Comparison of ENCODE assay signal across 8 mouse cellular contexts in the genomic region with DNA sequence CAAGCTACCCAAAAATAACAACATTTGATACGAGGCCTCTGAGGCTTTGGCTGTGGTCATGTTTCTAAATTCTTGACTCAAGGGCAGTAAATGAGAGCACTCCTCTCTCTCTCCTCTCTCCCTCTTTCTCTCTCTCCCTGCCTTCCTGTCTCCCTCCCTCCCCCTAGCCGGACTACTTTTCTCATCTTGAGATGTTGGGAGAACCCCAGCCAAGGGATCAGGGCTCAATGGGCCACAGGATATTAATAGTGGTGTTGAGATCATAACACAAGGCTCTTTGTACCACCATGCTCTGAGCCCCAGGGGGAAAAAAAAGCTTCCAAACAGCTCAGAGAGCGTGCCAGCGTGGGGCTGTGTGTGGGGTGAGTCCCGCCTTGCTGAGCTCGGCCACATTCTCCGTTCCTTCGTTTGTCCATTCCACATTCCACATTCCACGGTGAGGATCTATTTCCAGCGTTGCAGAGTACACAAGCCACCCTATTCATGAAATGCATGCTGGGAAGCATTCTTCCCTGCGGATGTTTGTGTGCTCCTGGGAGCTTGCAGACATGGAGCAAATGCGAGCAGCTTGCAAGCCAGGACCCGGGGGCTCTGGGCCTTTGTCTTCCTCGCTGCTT. TPM values are rescaled to one million over a fixed set of nuclear protein-coding genes. Genes with fewer than 3 reads are reported as not detected.
DNase-seq lines count a peak whose midpoint lies in the region; ATAC-seq and TF ChIP-seq lines count a peak whose summit lies in the region.

No protein-coding gene starts in this region.

- H3K27me3 ChIP-seq in liver, adult 2 months (ENCODE audit: control insufficient read depth, insufficient read depth, low read length) = no peaks in the 10 kb centered on the region
- no peaks in the 10 kb centered on the region; the same call in 1 of the 2 replicates for H3K27me3 ChIP-seq in embryonic facial prominence, embryonic 10.5 days (replicated peaks; ENCODE audit: low read depth, poor library complexity, severe bottlenecking)
- no peaks in the 10 kb centered on the region for H3K27me3 ChIP-seq in heart, adult 2 months (ENCODE audit: control insufficient read depth, insufficient read depth, low read length)
- H3K27me3 ChIP-seq in lung, embryonic 14.5 days (ENCODE audit: insufficient read depth, low read length) = no peaks in the 10 kb centered on the region

- peak; percentile 85 for TF ChIP-seq EP300 in heart, adult 2 months (IDR thresholded peaks at IDR 0.05; ENCODE audit: insufficient read depth, low read depth, low read length)

- no peaks in the 10 kb centered on the region for H3K36me3 ChIP-seq in liver, adult 2 months (ENCODE audit: control insufficient read depth, insufficient read depth, low read length)
- no peaks in the 10 kb centered on the region for H3K36me3 ChIP-seq in embryonic facial prominence, embryonic 10.5 days (replicated peaks)
- no peaks in the 10 kb centered on the region for H3K36me3 ChIP-seq in heart, adult 2 months (ENCODE audit: control insufficient read depth, insufficient read depth, low read length)
- no peaks in the 10 kb centered on the region for H3K36me3 ChIP-seq in lung, embryonic 14.5 days (ENCODE audit: insufficient read depth)

- no peak overlapping the region for H3K9ac ChIP-seq in liver, adult 2 months (ENCODE audit: low read depth, low read length)
- H3K9ac ChIP-seq in heart, adult 2 months (ENCODE audit: low read depth, low read length) = peak overlapping the region; percentile 32
- H3K9ac ChIP-seq in lung, embryonic 14.5 days = peak overlapping the region; percentile 36

- no peaks in the 10 kb centered on the region for H3K79me2 ChIP-seq in liver, adult 2 months (ENCODE audit: control insufficient read depth, insufficient read depth, low read length)
- H3K79me2 ChIP-seq in heart, adult 2 months (replicated peaks; ENCODE audit: control insufficient read depth, insufficient read depth, low read length) = no peaks in the 10 kb centered on the region

- H3K27ac ChIP-seq in liver, adult 2 months (replicated peaks; ENCODE audit: insufficient read depth, low read depth, low read length) = peak overlapping the region; percentile 12; the same call in 1 of the 2 replicates
- peak overlapping the region; percentile 84 for H3K27ac ChIP-seq in embryonic facial prominence, embryonic 10.5 days (replicated peaks)
- H3K27ac ChIP-seq in heart, adult 2 months = peak overlapping the region; percentile 96
- H3K27ac ChIP-seq in lung, embryonic 14.5 days (ENCODE audit: low read depth) = peak overlapping the region; percentile 91

- H3K4me2 ChIP-seq in lung, embryonic 14.5 days = peak overlapping the region; percentile 34

- H3K4me1 ChIP-seq in liver, adult 2 months (ENCODE audit: control insufficient read depth, insufficient read depth, low read length) = no peaks in the 10 kb centered on the region
- peaks cover 52% of the 10 kb centered on the region for H3K4me1 ChIP-seq in embryonic facial prominence, embryonic 10.5 days
- peaks cover 30% of the 10 kb centered on the region for H3K4me1 ChIP-seq in heart, adult 2 months (ENCODE audit: control insufficient read depth, insufficient read depth, low read length)
- H3K4me1 ChIP-seq in lung, embryonic 14.5 days (ENCODE audit: insufficient read depth) = peaks cover 8% of the 10 kb centered on the region

- no peak for TF ChIP-seq POLR2A in liver, adult 2 months (IDR thresholded peaks at IDR 0.05; ENCODE audit: extremely low read depth, insufficient read depth, low read length)
- peak; percentile 83 for TF ChIP-seq POLR2A in heart, adult 2 months (IDR thresholded peaks at IDR 0.05; ENCODE audit: insufficient read depth, low read depth, low read length)

- no peak for TF ChIP-seq CTCF in liver, adult 2 months (IDR thresholded peaks at IDR 0.05; ENCODE audit: low read depth, low read length)
- TF ChIP-seq CTCF in heart, adult 2 months (IDR thresholded peaks at IDR 0.05) = no peak
- no peak for TF ChIP-seq CTCF in lung, embryonic 14.5 days (IDR thresholded peaks at IDR 0.05; ENCODE audit: low read depth)

- DNase-seq in liver, adult 2 months (ENCODE audit: extremely low read depth, low read depth, low spot score) = no peak
- DNase-seq in liver = no peak
- DNase-seq in embryonic facial prominence, embryonic 10.5 days (ENCODE audit: low spot score) = peak; percentile 65
- peak; percentile 72 to 82 for DNase-seq in heart, adult 2 months
- peak; percentile 61 for DNase-seq in kidney, adult 18-20 months
- peak; percentile 82 for DNase-seq in lung, embryonic 14.5 days
- DNase-seq in right cerebral cortex, postnatal 10 days (ENCODE audit: low spot score in 2 of 2) = peak; percentile 68 to 72
- DNase-seq in thymus, postnatal 0 days (ENCODE audit: low spot score) = no peak

- intact Hi-C loops in heart, adult 2 months (cut with DNase I) = loop anchor here (2.0 kb wide), 1 partner anchor 18 kb away; no protein-coding TSS in a partner anchor

- H3K4me3 ChIP-seq in liver, adult 2 months (ENCODE audit: insufficient read depth, low read depth, low read length) = no peak overlapping the region
- 0 out of 2 replicates have a peak overlapping the region, but pooled peaks have one; percentile 21 for H3K4me3 ChIP-seq in embryonic facial prominence, embryonic 10.5 days
- no peak overlapping the region; the same call in 1 of the 2 replicates for H3K4me3 ChIP-seq in heart, adult 2 months
- no peak overlapping the region for H3K4me3 ChIP-seq in lung, embryonic 14.5 days (ENCODE audit: low read depth, low read length)

- no peaks in the 10 kb centered on the region for H3K9me3 ChIP-seq in embryonic facial prominence, embryonic 10.5 days
- H3K9me3 ChIP-seq in lung, embryonic 14.5 days (ENCODE audit: low read depth, low read length) = no peaks in the 10 kb centered on the region

- WGBS in liver, adult 2 months = 45% methylated on average over 14 of the region's 14 CpGs
- WGBS in embryonic facial prominence, embryonic 10.5 days = 4% methylated on average over 14 of the region's 14 CpGs
- 9% methylated on average over 14 of the region's 14 CpGs for WGBS in heart, adult 2 months
- WGBS in lung, embryonic 14.5 days = 12% methylated on average over 14 of the region's 14 CpGs

- peak; percentile 71 for ATAC-seq in lung, embryonic 14.5 days (ENCODE audit: insufficient read depth)

RNA-seq across cellular contexts. Expression of gene Irf2bp2, which starts 27.2 kb away (rescaled TPM):
- total RNA-seq in liver, adult 2 months (2014; rRNA removed) = 26.3 and 39.2 TPM in 2 replicates
- polyA plus RNA-seq in liver, adult 2 months (2012; rRNA removed) = 20.3 and 33.8 TPM in 2 replicates
- polyA plus RNA-seq in embryonic facial prominence, embryonic 10.5 days (2016; fragmentation: Nextera tagmentation; extraction: Ambion mirVana) = 4.5 and 5.4 TPM in 2 replicates
- total RNA-seq in heart, adult 2 months (2021) = 100 to 1,000 TPM in 1 of 2 experiments, 10 to 100 TPM in 1; 56.3 to 132 TPM
- polyA plus RNA-seq in heart, adult 2 months (2012; rRNA removed) = 33.8 and 37.3 TPM in 2 replicates
- polyA plus RNA-seq in lung, embryonic 14.5 days (2014; fragmentation: Nextera tagmentation; extraction: Ambion mirVana) = 8.9 and 9.3 TPM in 2 replicates
- 14.9 and 20.3 TPM in 2 replicates for polyA plus RNA-seq in thymus, postnatal 0 days (2015; fragmentation: Nextera tagmentation; extraction: Ambion mirVana)

Comparison
In these comparisons a context has a peak if more than half of its experiments do, and no peak if none do; other contexts are left out.
1. DNase-seq: peak in embryonic facial prominence, embryonic 10.5 days (single experiment), heart, adult 2 months (2 of 2), kidney, adult 18-20 months (single experiment), lung, embryonic 14.5 days (single experiment) and right cerebral cortex, postnatal 10 days (2 of 2); none in liver, adult 2 months (single experiment), liver (single experiment) and thymus, postnatal 0 days (single experiment).
2. H3K27ac ChIP-seq: peak in every context shown above with its lines; median percentile 96 in heart, adult 2 months; 91 in lung, embryonic 14.5 days; 84 in embryonic facial prominence, embryonic 10.5 days; 12 in liver, adult 2 months.